Mouse (Mus musculus) G1E (cell line): ENCODE data around the gene Casc3.

Source experiments
- CTCF ChIP-seq: IDR thresholded peaks from 2 replicates; pipeline ENCODE4 v1.5.1; 2012; ENCODE audit warnings: low read depth, low read length, inconsistent platforms, mixed read lengths
- GATA1 ChIP-seq: IDR thresholded peaks from 2 replicates; pipeline ENCODE4 v1.6.1; 2012; ENCODE audit warnings: borderline replicate concordance, low read length, inconsistent platforms, mixed read lengths
- GATA2 ChIP-seq: IDR thresholded peaks from 2 replicates; pipeline ENCODE4 v1.6.1; 2012; ENCODE audit warnings: low read depth, low read length, inconsistent platforms, borderline replicate concordance
- TAL1 ChIP-seq: conservative IDR thresholded peaks from 2 replicates; pipeline ENCODE4 v1.6.1; 2012; ENCODE audit warnings: low read depth, low read length, inconsistent platforms, mixed read lengths

DNA sequence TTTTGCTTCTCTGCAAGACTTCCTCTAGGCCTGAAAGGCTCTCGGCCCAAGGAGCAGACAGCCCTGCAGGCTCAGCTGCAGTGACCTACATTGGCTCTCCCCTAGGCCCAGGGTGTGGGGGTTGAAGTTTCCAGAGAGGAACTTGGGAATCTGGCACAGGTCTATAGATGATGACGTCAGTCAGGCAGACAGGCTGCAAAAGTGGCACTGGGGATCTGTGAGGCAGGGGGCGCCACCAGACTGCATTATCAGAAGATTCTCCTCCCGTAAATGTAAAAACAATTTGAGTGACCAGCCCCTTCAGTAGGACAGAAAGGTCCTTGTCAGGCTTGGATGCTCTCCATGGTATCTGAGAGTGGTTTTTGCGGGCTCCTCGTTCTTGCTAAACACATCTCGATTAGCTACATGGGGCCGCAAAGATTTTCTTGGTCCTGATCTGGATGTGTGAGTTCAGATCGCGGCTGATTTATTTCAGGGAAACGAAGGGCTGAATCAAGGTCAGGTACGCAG, 18.9 kb upstream of the Casc3 start:
- TF ChIP-seq GATA1 = no peak
- TF ChIP-seq CTCF = no peak
- TF ChIP-seq GATA2 = no peak
- no peak for TF ChIP-seq TAL1
